Mouse (Mus musculus) embryonic facial prominence, embryonic 14.5 days (tissue): ENCODE results near the gene Setd5. TPM values are rescaled to one million over a fixed set of nuclear protein-coding genes. Genes with fewer than 3 reads are reported as not detected.

Experiments
- ATAC-seq: fragments of 200-750 bp; cut with Nextera tagmentation; 2 replicates; pipeline ENCODE4 v1.8.0; 2017; ENCODE audit warnings: low read depth, moderate number of reproducible peaks, moderate TSS enrichment
- DNase-seq: peaks from one replicate; pipeline ENCODE4 v3.0.0-alpha.2; 2015; ENCODE audit warnings: low spot score
- H3K27ac ChIP-seq: fragments of 300-500 bp; sonication (generic); replicated peaks from 2 replicates; pipeline ENCODE4 v1.5.1; 2014; ENCODE audit warnings: low read depth, mild to moderate bottlenecking, low read length, moderate library complexity
- H3K27me3 ChIP-seq: fragments of 300-500 bp; sonication (generic); replicated peaks from 2 replicates; pipeline ENCODE4 v1.6.1; 2014; ENCODE audit warnings: low read length; ENCODE audit not compliant: control insufficient read depth, insufficient read depth
- H3K36me3 ChIP-seq: fragments of 300-500 bp; sonication (generic); 2 replicates; pipeline ENCODE4 v1.6.1; 2014; ENCODE audit warnings: low read length, mixed read lengths; ENCODE audit not compliant: control insufficient read depth, insufficient read depth
- H3K4me1 ChIP-seq: fragments of 300-500 bp; sonication (generic); 2 replicates; pipeline ENCODE4 v1.6.1; 2014; ENCODE audit warnings: antibody characterized with exemption, low read length; ENCODE audit not compliant: control insufficient read depth, insufficient read depth
- H3K4me2 ChIP-seq: fragments of 300-500 bp; sonication (generic); 2 replicates; pipeline ENCODE4 v1.6.1; 2014; ENCODE audit warnings: low read depth, mild to moderate bottlenecking, low read length, moderate library complexity, mixed read lengths
- H3K4me3 ChIP-seq: fragments of 300-500 bp; sonication (generic); 2 replicates; pipeline ENCODE4 v1.5.1; 2014; ENCODE audit warnings: low read depth, mild to moderate bottlenecking, low read length
- H3K9ac ChIP-seq: fragments of 300-500 bp; sonication (generic); 2 replicates; pipeline ENCODE4 v1.6.1; 2014; ENCODE audit warnings: low read depth, mild to moderate bottlenecking, low read length, moderate library complexity, mixed read lengths
- H3K9me3 ChIP-seq: fragments of 300-500 bp; sonication (generic); 2 replicates; pipeline ENCODE4 v1.6.1; 2016; ENCODE audit warnings: low read length; ENCODE audit not compliant: control insufficient read depth
- WGBS: fragments of 180-500 bp; shearing (Covaris S2); extraction: QIAGEN DNeasy Blood & Tissue Kit; methylation state at CpG from one replicate; pipeline ENCODE4 v1.1.7; 2014; 5-methylcytosine and 5-hydroxymethylcytosine counted together
- polyA plus RNA-seq: library from polyadenylated mRNA; unstranded; fragments of >200 nt; fragmentation: Nextera tagmentation; extraction: Ambion mirVana; gene quantifications from 2 replicates; pipeline ENCODE4 v1.2.1, GENCODE M21; 2014

The Setd5 gene
- polyA plus RNA-seq, 1 experiment from 2014 or later = 81.5 TPM

GRCm38 (mm10) chr6:113120806-113121205 is 43.6 kb downstream of the Setd5 start:
- Histone ChIP-seq H3K27ac (no peak overlapping the region), H3K4me2 (no peak overlapping the region), H3K4me1 (no peaks in the 10 kb centered on the region), H3K9me3 (no peaks in the 10 kb centered on the region), H3K36me3 (peaks cover 91% of the 10 kb centered on the region), H3K27me3 (no peaks in the 10 kb centered on the region), H3K9ac (no peak overlapping the region), H3K4me3 (no peak overlapping the region)
- 94% methylated on average over 10 of the region's 10 CpGs for WGBS
- no peak for ATAC-seq
- no peak for DNase-seq

- Histone ChIP-seq H3K36me3 (peaks cover 73% of the 10 kb centered on the region), H3K27ac (no peak overlapping the region), H3K9me3 (no peaks in the 10 kb centered on the region), H3K9ac (no peak overlapping the region), H3K4me1 (no peaks in the 10 kb centered on the region), H3K4me3 (no peak overlapping the region), H3K27me3 (no peaks in the 10 kb centered on the region), H3K4me2 (no peak overlapping the region)
- ATAC-seq (no peak), DNase-seq (no peak)
- WGBS = 83% methylated on average over 2 of the region's 2 CpGs
Observed at GRCm38 (mm10) chr6:113133360-113133759, 56.2 kb downstream of the Setd5 start.

GRCm38 (mm10) chr6:113141389-113142094 is 64.4 kb downstream of the Setd5 start:
- no peaks in the 10 kb centered on the region for H3K9me3 ChIP-seq
- H3K27me3 ChIP-seq = no peaks in the 10 kb centered on the region
- 76% methylated on average over 1 of the region's 1 CpGs for WGBS
- H3K4me2 ChIP-seq = no peak overlapping the region
- H3K4me3 ChIP-seq = no peak overlapping the region
- no peak overlapping the region for H3K27ac ChIP-seq
- H3K4me1 ChIP-seq = no peaks in the 10 kb centered on the region
- H3K36me3 ChIP-seq = peaks cover 90% of the 10 kb centered on the region
- H3K9ac ChIP-seq = no peak overlapping the region
- DNase-seq = no peak
- no peak for ATAC-seq

- no peak overlapping the region for H3K9ac ChIP-seq
- ATAC-seq (no peak), DNase-seq (no peak)
- no peaks in the 10 kb centered on the region for H3K4me1 ChIP-seq
- peaks cover 90% of the 10 kb centered on the region for H3K36me3 ChIP-seq
- H3K27me3 ChIP-seq = no peaks in the 10 kb centered on the region
- no peak overlapping the region for H3K4me3 ChIP-seq
- WGBS = 93% methylated on average over 1 of the region's 1 CpGs
- no peaks in the 10 kb centered on the region for H3K9me3 ChIP-seq
- H3K27ac ChIP-seq = no peak overlapping the region
- H3K4me2 ChIP-seq = no peak overlapping the region
Observed at GRCm38 (mm10) chr6:113144764-113145163, 67.6 kb downstream of the Setd5 start.

- 93% methylated on average over 4 of the region's 4 CpGs for WGBS
- no peak overlapping the region for H3K4me3 ChIP-seq
- no peak overlapping the region for H3K9ac ChIP-seq
- ATAC-seq (no peak), DNase-seq (no peak)
- H3K27ac ChIP-seq = no peak overlapping the region
- no peaks in the 10 kb centered on the region for H3K4me1 ChIP-seq
- H3K4me2 ChIP-seq = no peak overlapping the region
- no peaks in the 10 kb centered on the region for H3K27me3 ChIP-seq
- no peaks in the 10 kb centered on the region for H3K9me3 ChIP-seq
- peaks cover 90% of the 10 kb centered on the region for H3K36me3 ChIP-seq
Observed at GRCm38 (mm10) chr6:113145249-113145648, 68.1 kb downstream of the Setd5 start.

DNA sequence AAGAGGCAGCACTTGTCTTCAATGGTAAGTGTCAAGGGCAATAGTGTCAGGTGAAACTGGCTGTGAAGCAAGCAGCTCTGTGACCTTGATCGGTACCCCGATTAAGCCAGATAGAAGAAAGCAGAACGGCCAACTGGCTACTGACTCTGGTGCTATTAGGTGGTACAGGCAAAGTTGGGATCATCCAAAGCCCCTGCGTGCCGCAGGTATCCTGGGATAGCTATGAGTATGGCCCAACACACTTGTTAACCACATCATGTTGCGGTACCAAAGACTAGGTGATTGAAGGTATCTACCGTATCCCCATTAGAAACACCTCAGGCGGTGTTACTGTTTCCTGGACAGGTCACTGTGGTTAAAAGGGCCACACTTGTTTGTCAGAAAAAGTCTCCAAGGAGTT is 76.9 kb downstream of the Setd5 start:
- DNase-seq = no peak
- H3K9me3 ChIP-seq = no peaks in the 10 kb centered on the region
- no peaks in the 10 kb centered on the region for H3K27me3 ChIP-seq
- no peak overlapping the region for H3K4me2 ChIP-seq
- no peak overlapping the region for H3K4me3 ChIP-seq
- ATAC-seq = no peak
- H3K9ac ChIP-seq = no peak overlapping the region
- no peak overlapping the region for H3K27ac ChIP-seq
- WGBS = 96% methylated on average over 8 of the region's 8 CpGs
- H3K4me1 ChIP-seq = no peaks in the 10 kb centered on the region
- H3K36me3 ChIP-seq = peaks cover 78% of the 10 kb centered on the region

DNA sequence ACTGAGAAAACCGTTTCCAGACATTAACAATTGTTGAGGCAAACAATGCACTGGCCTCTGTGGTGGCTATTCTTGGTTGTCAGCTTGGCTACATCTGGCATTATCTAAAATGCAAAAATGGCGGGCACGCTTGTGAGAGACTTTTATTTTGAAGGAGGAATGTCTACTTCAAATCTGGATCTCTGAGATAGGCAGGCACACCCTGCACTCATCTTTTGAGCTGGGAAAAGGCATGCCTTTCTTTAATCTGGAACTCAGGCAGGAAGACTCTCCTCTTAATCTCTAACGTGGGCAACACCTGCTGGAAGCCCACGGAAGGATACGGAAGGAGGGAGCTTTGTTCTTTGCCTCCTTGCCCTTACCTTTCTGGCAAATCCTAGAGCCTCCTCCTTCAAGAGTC is 77.7 kb downstream of the Setd5 start:
- DNase-seq = no peak
- WGBS = 83% methylated on average over 6 of the region's 6 CpGs
- Histone ChIP-seq H3K27ac (no peak overlapping the region), H3K4me1 (no peaks in the 10 kb centered on the region), H3K27me3 (no peaks in the 10 kb centered on the region), H3K4me3 (no peak overlapping the region), H3K9ac (no peak overlapping the region), H3K36me3 (peaks cover 75% of the 10 kb centered on the region), H3K9me3 (no peaks in the 10 kb centered on the region), H3K4me2 (no peak overlapping the region)
- ATAC-seq = no peak

DNA sequence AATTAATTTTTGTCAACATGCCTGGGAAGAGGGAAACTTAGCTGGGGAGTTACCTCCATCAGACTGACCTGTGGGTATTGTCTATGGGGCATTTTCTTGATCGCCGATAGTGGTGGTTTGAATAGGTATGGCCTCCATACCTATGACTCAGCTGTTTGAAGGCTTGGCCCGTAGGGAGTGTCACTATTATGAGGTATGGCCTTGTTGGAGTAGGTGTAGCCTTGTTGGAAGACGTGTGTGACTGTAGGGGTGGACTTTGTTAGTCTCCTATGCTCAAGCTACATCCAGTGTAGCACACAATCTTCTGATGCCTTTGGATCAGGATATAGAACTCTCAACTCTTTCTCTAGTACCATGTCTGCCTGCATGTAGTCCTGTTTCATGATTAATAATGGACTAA is 78.9 kb downstream of the Setd5 start:
- Histone ChIP-seq H3K9ac (no peak overlapping the region), H3K36me3 (peaks cover 63% of the 10 kb centered on the region)

GRCm38 (mm10) chr6:113160106-113160505 is 82.9 kb downstream of the Setd5 start:
- Histone ChIP-seq H3K9ac (no peak overlapping the region), H3K4me1 (no peaks in the 10 kb centered on the region), H3K9me3 (no peaks in the 10 kb centered on the region), H3K27ac (no peak overlapping the region), H3K27me3 (no peaks in the 10 kb centered on the region), H3K36me3 (peaks cover 23% of the 10 kb centered on the region), H3K4me3 (no peak overlapping the region), H3K4me2 (no peak overlapping the region)
- ATAC-seq = no peak
- no peak for DNase-seq
- 95% methylated on average over 10 of the region's 10 CpGs for WGBS

More for the DNA sequence above, 78.9 kb downstream of the Setd5 start:
- H3K27me3 ChIP-seq = no peaks in the 10 kb centered on the region
- H3K27ac ChIP-seq = no peak overlapping the region
- no peak overlapping the region for H3K4me3 ChIP-seq
- H3K9me3 ChIP-seq = no peaks in the 10 kb centered on the region
- WGBS = 88% methylated on average over 4 of the region's 4 CpGs
- no peaks in the 10 kb centered on the region for H3K4me1 ChIP-seq
- DNase-seq (no peak), ATAC-seq (no peak)
- no peak overlapping the region for H3K4me2 ChIP-seq
